Mouse (Mus musculus): ENCODE results near the gene Myoz1. TPM values are rescaled to one million over a fixed set of nuclear protein-coding genes. Genes with fewer than 3 reads are reported as not detected.

The Myoz1 gene
- total RNA-seq, 2 experiments from 2014 or later, result not detected

- DNase-seq (ENCODE audit: low spot score in 2 of 2), result no peak
- intact Hi-C loops (cut with DNase I), result no loop called here
Measured at GRCm38 (mm10) chr14:20609519-20609918, 46.8 kb downstream of the Myoz1 start.

DNA sequence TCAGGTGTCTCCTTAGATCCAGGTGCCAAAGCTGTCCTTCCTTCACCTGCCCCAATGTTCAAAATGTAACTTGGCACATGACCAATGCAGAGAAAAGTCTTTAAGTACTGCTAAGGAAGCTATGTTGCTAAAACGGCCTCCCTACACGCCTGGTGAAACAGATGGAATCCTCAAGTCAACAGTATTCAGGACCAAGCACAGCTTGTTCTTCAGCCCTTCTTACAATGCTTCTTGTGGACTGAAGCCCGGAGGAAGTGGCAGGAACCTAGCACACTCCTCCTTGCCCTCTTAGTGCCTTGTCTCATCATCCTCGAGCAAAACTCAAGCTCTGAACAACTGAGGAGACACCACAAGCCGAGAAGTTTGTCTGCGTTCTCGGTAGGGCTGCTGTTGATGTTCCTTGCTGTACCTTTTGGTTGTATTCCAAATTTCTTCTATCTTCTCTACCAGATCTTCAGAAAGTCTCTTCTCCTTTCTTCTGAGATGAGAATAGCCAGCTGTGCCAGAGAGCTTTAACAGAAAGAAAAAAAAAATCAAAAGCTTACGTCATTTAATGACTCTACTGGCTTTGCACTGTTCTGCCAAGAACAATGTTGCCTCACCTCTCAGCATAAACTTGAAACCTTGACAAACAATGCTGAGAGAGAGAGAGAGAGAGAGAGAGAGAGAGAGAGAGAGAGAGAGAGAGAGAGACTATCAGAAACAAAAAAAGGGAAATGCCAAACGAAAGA is 48.8 kb downstream of the Myoz1 start:
- intact Hi-C loops (cut with DNase I), result no loop called here
- DNase-seq (ENCODE audit: low spot score in 2 of 2), result peak; percentile 10 to 24

DNA sequence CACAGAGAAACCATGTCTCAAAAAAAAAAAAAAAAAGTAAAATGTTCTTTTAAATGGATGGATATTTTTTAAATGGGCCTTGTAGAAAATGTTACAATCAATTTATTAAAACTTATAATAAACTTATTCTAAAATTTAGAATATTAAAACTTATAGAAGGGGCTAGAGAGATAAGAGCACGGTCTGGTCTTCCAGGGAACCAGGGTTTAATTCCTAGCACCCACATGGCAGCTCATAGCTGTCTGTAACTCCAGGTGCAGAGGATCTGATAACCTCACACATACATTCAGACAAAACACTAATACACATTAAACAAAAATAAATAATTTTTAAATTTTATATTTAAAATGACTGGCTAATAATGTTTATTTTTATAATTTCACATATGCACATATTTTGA is 55.1 kb downstream of the Myoz1 start:
- no peak for DNase-seq (ENCODE audit: low spot score in 2 of 2)
- intact Hi-C loops (cut with DNase I), result no loop called here

DNA sequence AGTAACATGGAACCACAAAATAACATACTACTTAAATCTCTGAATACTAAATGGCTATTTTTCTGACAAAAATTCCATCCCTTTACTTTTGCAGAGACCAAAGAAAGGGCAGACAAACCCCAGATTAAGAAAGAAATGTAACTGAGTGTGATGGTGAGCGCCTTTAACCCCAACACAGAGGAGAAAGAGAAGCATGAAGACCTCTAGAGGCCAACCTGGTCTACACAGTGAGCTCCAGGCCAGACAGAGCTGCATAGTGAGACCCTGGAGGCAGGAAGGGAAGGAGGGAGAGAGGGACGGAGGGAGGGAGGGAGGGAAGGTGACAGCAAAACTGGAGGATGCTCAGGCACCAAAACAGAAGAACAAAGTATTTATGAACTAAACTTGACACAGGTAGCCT is 56.1 kb downstream of the Myoz1 start:
- intact Hi-C loops (cut with DNase I), result no loop called here

DNA sequence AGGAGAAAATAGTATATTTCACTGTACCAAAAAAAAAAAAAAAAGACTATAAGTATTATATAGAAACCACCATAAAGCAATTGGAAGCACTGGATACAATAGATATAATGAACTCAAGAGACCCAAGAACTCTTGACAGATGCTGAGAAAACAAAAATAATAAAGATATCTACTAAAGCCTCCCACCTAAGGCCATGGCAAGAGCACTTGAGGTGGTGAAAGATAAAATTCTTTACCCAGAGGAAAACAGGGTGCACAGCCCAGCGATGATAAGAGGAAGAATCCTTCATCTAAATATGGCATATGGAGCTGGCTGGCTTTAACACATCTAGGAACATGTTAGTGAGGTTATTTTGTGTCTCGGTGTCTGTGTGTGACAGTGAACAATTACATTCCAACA is 56.8 kb downstream of the Myoz1 start:
- no peak for DNase-seq (ENCODE audit: low spot score in 2 of 2)
- intact Hi-C loops (cut with DNase I), result loop anchor here (5.0 kb wide), 1 partner anchor 43 kb away; the partner anchor contains the start of gene Usp54

More for the DNA sequence above, 56.1 kb downstream of the Myoz1 start:
- no peak for DNase-seq (ENCODE audit: low spot score in 2 of 2)

Small RNA genes lying within 50 kb of the gene (microRNA-seq; reads per million reads assigned to microRNA genes)
- gene Mir6946, result 0.76 reads per million

Other genes starting within 250 kb of the Myoz1 start
- gene Cfap70, start 204.3 kb downstream of the Myoz1 start, total RNA-seq (2021), result 1 to 10 TPM in 1 of 2 experiments, under 1 TPM in 1; 0.57 to 2.6 TPM
- gene Anxa7, start 176.4 kb downstream of the Myoz1 start, total RNA-seq (2021), result 10 to 100 TPM; 61.6 to 69.9 TPM
- 1 to 10 TPM in 1 of 2 experiments, under 1 TPM in 1; 0.44 to 1.1 TPM for gene Mss51, start 159.6 kb downstream of the Myoz1 start, total RNA-seq (2021)
- 100 to 1,000 TPM; 270 to 289 TPM for gene Ppp3cb, start 110.0 kb downstream of the Myoz1 start, total RNA-seq (2021)
- 10 to 100 TPM; 48.3 to 53.7 TPM for gene Usp54, start 15.5 kb downstream of the Myoz1 start, total RNA-seq (2021)
- under 1 TPM; 0.27 to 0.34 TPM for gene Synpo2l, start 11.8 kb upstream of the Myoz1 start, total RNA-seq (2021)
- gene Sec24c, start 17.8 kb upstream of the Myoz1 start, total RNA-seq (2021), result 100 to 1,000 TPM in 1 of 2 experiments, 10 to 100 TPM in 1; 94.0 to 126 TPM
- gene Fut11, start 38.4 kb upstream of the Myoz1 start, total RNA-seq (2021), result 10 to 100 TPM; 16.7 to 18.7 TPM
- 10 to 100 TPM; 45.5 to 50.4 TPM for gene Chchd1, start 46.5 kb upstream of the Myoz1 start, total RNA-seq (2021)
- 100 to 1,000 TPM; 131 to 196 TPM for gene Zswim8, start 51.0 kb upstream of the Myoz1 start, total RNA-seq (2021)
- 10 to 100 TPM; 17.4 to 20.5 TPM for gene Ndst2, start 78.0 kb upstream of the Myoz1 start, total RNA-seq (2021)
- 100 to 1,000 TPM; 322 to 378 TPM for gene Camk2g, start 137.5 kb upstream of the Myoz1 start, total RNA-seq (2021)
- 1 to 10 TPM; 6.0 to 8.3 TPM for gene Plau, start 180.1 kb upstream of the Myoz1 start, total RNA-seq (2021)